Mouse (Mus musculus) limb, embryonic 11.5 days (tissue): Measurements from ENCODE around the gene Galns. TPM values are rescaled to one million over a fixed set of nuclear protein-coding genes. Genes with fewer than 3 reads are reported as not detected.

Source experiments
- microRNA-seq: library from miRNA; unstranded; fragments of <30 nt; microRNA quantifications from one replicate; pipeline ENCODE4, GENCODE M21; 2016
- polyA plus RNA-seq: library from polyadenylated mRNA; unstranded; fragments of >200 nt; fragmentation: Nextera tagmentation; extraction: Ambion mirVana; gene quantifications from 2 replicates; pipeline ENCODE4 v1.2.1, GENCODE M21; 2014

Galns gene
- polyA plus RNA-seq, 1 experiment from 2014 or later, result 5.2 TPM

Small RNA genes within 50 kb of the gene (microRNA-seq; reads per million reads assigned to microRNA genes)
- not detected for gene Mir6396

Other genes with a start within 250 kb of the Galns start
- gene Zc3h18, start 234.9 kb downstream of the Galns start, polyA plus RNA-seq, result 45.8 and 52.6 TPM in 2 replicates
- gene Il17c, start 189.4 kb downstream of the Galns start, polyA plus RNA-seq, result not detected in 2 replicates
- 80.2 and 82.4 TPM in 2 replicates for gene Cyba, start 178.5 kb downstream of the Galns start, polyA plus RNA-seq
- gene Mvd, start 168.0 kb downstream of the Galns start, polyA plus RNA-seq, result 51.3 and 51.9 TPM in 2 replicates
- not detected in 2 replicates for gene Snai3, start 150.7 kb downstream of the Galns start, polyA plus RNA-seq
- gene Rnf166, start 135.4 kb downstream of the Galns start, polyA plus RNA-seq, result 35.3 and 36.8 TPM in 2 replicates
- gene Ctu2, start 135.3 kb downstream of the Galns start, polyA plus RNA-seq, result 80.7 and 81.3 TPM in 2 replicates
- gene Piezo1, start 60.1 kb downstream of the Galns start, polyA plus RNA-seq, result 6.2 and 7.2 TPM in 2 replicates
- 46.4 and 51.7 TPM in 2 replicates for gene Cdt1, start 43.4 kb downstream of the Galns start, polyA plus RNA-seq
- gene Aprt, start 34.6 kb downstream of the Galns start, polyA plus RNA-seq, result 271 and 284 TPM in 2 replicates
- 45.0 and 45.4 TPM in 2 replicates for gene Trappc2l, start 177 bp upstream of the Galns start, polyA plus RNA-seq
- gene Pabpn1l, start 11.3 kb upstream of the Galns start, polyA plus RNA-seq, result not detected in 2 replicates
- gene Cbfa2t3, start 87.6 kb upstream of the Galns start, polyA plus RNA-seq, result 3.3 and 4.5 TPM in 2 replicates
- 16.1 and 17.9 TPM in 2 replicates for gene Acsf3, start 164.0 kb upstream of the Galns start, polyA plus RNA-seq
- gene Cdh15, start 236.5 kb upstream of the Galns start, polyA plus RNA-seq, result 6.8 and 7.6 TPM in 2 replicates